Mouse (Mus musculus) C2C12 (cell line): Measurements from ENCODE around the gene Rpgr.

Experiments
- CEBPB ChIP-seq: IDR thresholded peaks from one replicate; pipeline ENCODE4 v1.6.1; 2011; ENCODE audit warnings: low read depth, mild to moderate bottlenecking, control low read depth, moderate library complexity
- CTCF ChIP-seq: IDR thresholded peaks from one replicate; pipeline ENCODE4 v1.5.1; 2011; ENCODE audit not compliant: control insufficient read depth, insufficient read depth, insufficient read length
- FOSL1 ChIP-seq: IDR thresholded peaks from one replicate; pipeline ENCODE4 v1.8.0; 2011; ENCODE audit warnings: mild to moderate bottlenecking, low read length; ENCODE audit not compliant: poor library complexity, insufficient read depth, severe bottlenecking
- MAX ChIP-seq: IDR thresholded peaks from one replicate; pipeline ENCODE4 v1.6.1; 2011; ENCODE audit warnings: mild to moderate bottlenecking, control low read depth
- MYOD1 ChIP-seq: IDR thresholded peaks from one replicate; pipeline ENCODE4 v1.6.1; 2011; ENCODE audit warnings: low read depth; ENCODE audit not compliant: control insufficient read depth, insufficient read length
- MYOG ChIP-seq: IDR thresholded peaks from one replicate; pipeline ENCODE4 v1.6.1; 2011; ENCODE audit not compliant: control insufficient read depth, insufficient read length; ENCODE audit errors: extremely low read depth
- USF1 ChIP-seq: IDR thresholded peaks from one replicate; pipeline ENCODE4 v1.6.1; 2011; ENCODE audit warnings: low read depth, mild to moderate bottlenecking, control low read depth, moderate library complexity

GRCm38 (mm10) chrX:10095797-10096196 lies 120.9 kb downstream of the Rpgr start:
- TF ChIP-seq CTCF (no peak), MAX (no peak), CEBPB (no peak), FOSL1 (no peak), MYOD1 (no peak), MYOG (no peak), USF1 (no peak)
